Mouse (Mus musculus): ENCODE data around the gene Map4k5. TPM values are rescaled to one million over a fixed set of nuclear protein-coding genes. Genes with fewer than 3 reads are reported as not detected.

Gene Map4k5
- polyA plus RNA-seq, 1 experiment from 2014 or later = 30.7 TPM

- Histone ChIP-seq H3K4me3 (no peak overlapping the region), H3K27ac (replicated peaks) (no peak overlapping the region), H3K9me3 (peaks cover 3% of the 10 kb centered on the region; the same call in 1 of the 2 replicates), H3K4me2 (no peak overlapping the region), H3K27me3 (no peaks in the 10 kb centered on the region), H3K36me3 (peaks cover 30% of the 10 kb centered on the region), H3K9ac (no peak overlapping the region), H3K4me1 (replicated peaks) (no peaks in the 10 kb centered on the region)
- no peak for ATAC-seq (ENCODE audit: low read depth)
- WGBS = 96% methylated on average over 12 of the region's 12 CpGs
These were observed 37.2 kb downstream of the Map4k5 start for GRCm38 (mm10) chr12:69855641-69856300.

GRCm38 (mm10) chr12:69853942-69854341 is 39.1 kb downstream of the Map4k5 start:
- no peak for ATAC-seq (ENCODE audit: low read depth)
- Histone ChIP-seq H3K27me3 (no peaks in the 10 kb centered on the region), H3K4me2 (no peak overlapping the region), H3K4me3 (no peak overlapping the region), H3K27ac (replicated peaks) (no peak overlapping the region), H3K4me1 (replicated peaks) (no peaks in the 10 kb centered on the region), H3K9me3 (peaks cover 3% of the 10 kb centered on the region; the same call in 1 of the 2 replicates), H3K9ac (no peak overlapping the region), H3K36me3 (peaks cover 40% of the 10 kb centered on the region)
- WGBS = 90% methylated on average over 2 of the region's 2 CpGs

- Histone ChIP-seq H3K36me3 (peaks cover 43% of the 10 kb centered on the region), H3K9me3 (peaks cover 3% of the 10 kb centered on the region; the same call in 1 of the 2 replicates), H3K27me3 (no peaks in the 10 kb centered on the region), H3K4me3 (no peak overlapping the region), H3K27ac (replicated peaks) (no peak overlapping the region), H3K4me2 (no peak overlapping the region), H3K9ac (no peak overlapping the region), H3K4me1 (replicated peaks) (no peaks in the 10 kb centered on the region)
- 89% methylated on average over 11 of the region's 11 CpGs for WGBS
- no peak for ATAC-seq (ENCODE audit: low read depth)
These were observed 39.6 kb downstream of the Map4k5 start for GRCm38 (mm10) chr12:69853387-69853786.

- Histone ChIP-seq H3K4me1 (replicated peaks) (no peaks in the 10 kb centered on the region), H3K4me2 (no peak overlapping the region), H3K9ac (no peak overlapping the region), H3K27me3 (no peaks in the 10 kb centered on the region), H3K9me3 (peaks cover 3% of the 10 kb centered on the region; the same call in 1 of the 2 replicates), H3K27ac (replicated peaks) (no peak overlapping the region), H3K36me3 (peaks cover 50% of the 10 kb centered on the region), H3K4me3 (no peak overlapping the region)
- no peak for ATAC-seq (ENCODE audit: low read depth)
- WGBS = 82% methylated on average over 9 of the region's 9 CpGs
These were observed 40.7 kb downstream of the Map4k5 start for GRCm38 (mm10) chr12:69852288-69852687.

- no peaks in the 10 kb centered on the region for H3K27me3 ChIP-seq
- peaks cover 60% of the 10 kb centered on the region for H3K36me3 ChIP-seq
- no peak overlapping the region for H3K27ac ChIP-seq (replicated peaks)
- H3K9ac ChIP-seq = no peak overlapping the region
- no peak for ATAC-seq (ENCODE audit: low read depth)
- H3K4me3 ChIP-seq = no peak overlapping the region
- no peak overlapping the region for H3K4me2 ChIP-seq
- H3K9me3 ChIP-seq = no peaks in the 10 kb centered on the region
- peaks cover 7% of the 10 kb centered on the region for H3K4me1 ChIP-seq (replicated peaks)
- 90% methylated on average over 12 of the region's 12 CpGs for WGBS
These were observed 44.7 kb downstream of the Map4k5 start for GRCm38 (mm10) chr12:69848083-69848878.

GRCm38 (mm10) chr12:69846499-69846898 is 46.5 kb downstream of the Map4k5 start:
- WGBS = 92% methylated on average over 9 of the region's 9 CpGs
- Histone ChIP-seq H3K36me3 (peaks cover 54% of the 10 kb centered on the region), H3K4me3 (no peak overlapping the region), H3K4me1 (replicated peaks) (peaks cover 7% of the 10 kb centered on the region), H3K9ac (no peak overlapping the region), H3K4me2 (no peak overlapping the region), H3K27me3 (no peaks in the 10 kb centered on the region), H3K27ac (replicated peaks) (no peak overlapping the region), H3K9me3 (no peaks in the 10 kb centered on the region)
- ATAC-seq (ENCODE audit: low read depth) = no peak

- H3K4me1 ChIP-seq (replicated peaks) = peaks cover 7% of the 10 kb centered on the region
- no peak overlapping the region for H3K9ac ChIP-seq
- H3K4me3 ChIP-seq = no peak overlapping the region
- peaks cover 55% of the 10 kb centered on the region for H3K36me3 ChIP-seq
- no peak for ATAC-seq (ENCODE audit: low read depth)
- H3K27ac ChIP-seq (replicated peaks) = no peak overlapping the region
- H3K4me2 ChIP-seq = no peak overlapping the region
- no peaks in the 10 kb centered on the region for H3K9me3 ChIP-seq
- H3K27me3 ChIP-seq = no peaks in the 10 kb centered on the region
- WGBS = 92% methylated on average over 9 of the region's 9 CpGs
These were observed 47.3 kb downstream of the Map4k5 start for GRCm38 (mm10) chr12:69845722-69846121.

- H3K4me3 ChIP-seq = no peak overlapping the region
- peak; percentile 79 for ATAC-seq (ENCODE audit: low read depth)
- WGBS = 59% methylated on average over 19 of the region's 19 CpGs
- no peak overlapping the region for H3K4me2 ChIP-seq
- H3K27me3 ChIP-seq = no peaks in the 10 kb centered on the region
- H3K9me3 ChIP-seq = no peaks in the 10 kb centered on the region
- H3K9ac ChIP-seq = no peak overlapping the region; the same call in 1 of the 2 replicates
- peaks cover 7% of the 10 kb centered on the region for H3K4me1 ChIP-seq (replicated peaks)
- peak overlapping the region; percentile 54 for H3K27ac ChIP-seq (replicated peaks)
- H3K36me3 ChIP-seq = peaks cover 59% of the 10 kb centered on the region
These were observed 49.2 kb downstream of the Map4k5 start for GRCm38 (mm10) chr12:69843531-69844445.

- ATAC-seq (ENCODE audit: low read depth) = no peak
- Histone ChIP-seq H3K36me3 (peaks cover 51% of the 10 kb centered on the region), H3K4me2 (no peak overlapping the region), H3K4me1 (replicated peaks) (no peaks in the 10 kb centered on the region; the same call in 1 of the 2 replicates), H3K27me3 (no peaks in the 10 kb centered on the region), H3K4me3 (no peak overlapping the region), H3K27ac (replicated peaks) (no peak overlapping the region), H3K9me3 (no peaks in the 10 kb centered on the region), H3K9ac (no peak overlapping the region)
- 81% methylated on average over 11 of the region's 11 CpGs for WGBS
These were observed 54.6 kb downstream of the Map4k5 start for GRCm38 (mm10) chr12:69838376-69838775.

- Histone ChIP-seq H3K4me1 (replicated peaks) (no peaks in the 10 kb centered on the region), H3K4me3 (no peak overlapping the region), H3K36me3 (peaks cover 57% of the 10 kb centered on the region), H3K9ac (no peak overlapping the region), H3K27me3 (no peaks in the 10 kb centered on the region), H3K27ac (replicated peaks) (no peak overlapping the region), H3K4me2 (no peak overlapping the region), H3K9me3 (no peaks in the 10 kb centered on the region)
- WGBS = 88% methylated on average over 12 of the region's 12 CpGs
- no peak for ATAC-seq (ENCODE audit: low read depth)
These were observed 58.9 kb downstream of the Map4k5 start for GRCm38 (mm10) chr12:69833982-69834604.

GRCm38 (mm10) chr12:69831239-69831910 is 61.6 kb downstream of the Map4k5 start:
- no peaks in the 10 kb centered on the region for H3K27me3 ChIP-seq
- H3K4me2 ChIP-seq = no peak overlapping the region
- H3K4me1 ChIP-seq (replicated peaks) = no peaks in the 10 kb centered on the region
- whole genome bisulfite sequencing = 96% methylated on average over 9 of the region's 9 CpGs
- H3K9ac ChIP-seq = no peak overlapping the region
- no peak overlapping the region for H3K27ac ChIP-seq (replicated peaks)
- H3K36me3 ChIP-seq = peaks cover 59% of the 10 kb centered on the region
- H3K9me3 ChIP-seq = no peaks in the 10 kb centered on the region
- ATAC-seq (ENCODE audit: low read depth) = no peak
- H3K4me3 ChIP-seq = no peak overlapping the region
